Mouse (Mus musculus) 3134 (cell line): ENCODE results near the gene Tmem132a.

Experiments
- DNase-seq: peaks from one replicate; pipeline ENCODE4 v3.0.0-alpha.2; 2011; ENCODE audit warnings: low spot score; ENCODE audit not compliant: insufficient read length; ENCODE audit errors: extremely low read depth

Tmem132a gene

DNA sequence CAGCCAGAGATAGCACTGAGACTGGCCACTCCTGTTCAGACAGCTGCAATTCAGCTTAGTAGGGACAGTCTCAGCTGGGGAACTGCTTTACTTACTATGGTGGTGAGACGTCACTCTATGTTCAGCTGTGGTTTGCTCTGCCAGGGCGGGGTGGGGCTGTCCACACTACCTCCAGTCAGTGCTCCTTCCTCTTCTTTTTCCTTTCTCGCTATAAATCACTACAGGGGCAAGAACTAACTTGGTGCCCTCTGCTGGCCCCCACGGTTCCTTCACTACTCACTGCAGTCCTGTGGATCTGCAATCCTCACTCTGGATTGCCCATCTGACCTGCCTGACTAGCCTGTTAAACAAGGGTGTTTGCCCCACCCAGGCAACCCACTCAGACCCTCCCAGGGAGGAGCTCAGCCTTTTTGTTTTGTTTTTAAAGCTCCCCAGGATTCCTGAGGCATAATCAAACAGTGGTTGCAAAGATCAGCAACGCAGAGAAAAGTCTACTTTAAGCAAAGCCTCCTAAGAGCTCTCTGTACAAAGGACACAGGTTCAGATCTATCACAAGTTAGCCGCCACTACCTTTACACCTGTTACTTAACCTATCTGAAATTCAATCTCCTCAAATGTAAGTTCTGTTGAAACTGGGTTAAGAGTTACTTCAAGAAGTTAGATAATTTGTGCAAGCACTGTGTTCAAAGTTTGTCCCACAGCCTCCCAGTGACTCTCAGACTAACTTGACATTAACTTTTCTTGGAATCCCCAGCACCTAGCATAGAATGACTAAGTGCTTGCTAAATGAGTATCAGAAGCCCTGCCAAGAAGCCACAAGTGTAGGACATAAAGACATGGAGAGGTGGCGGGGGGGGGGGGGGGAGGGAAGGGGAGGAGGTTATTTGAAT lies 10.6 kb upstream of the Tmem132a start:
- DNase-seq: peak; percentile 47

DNA sequence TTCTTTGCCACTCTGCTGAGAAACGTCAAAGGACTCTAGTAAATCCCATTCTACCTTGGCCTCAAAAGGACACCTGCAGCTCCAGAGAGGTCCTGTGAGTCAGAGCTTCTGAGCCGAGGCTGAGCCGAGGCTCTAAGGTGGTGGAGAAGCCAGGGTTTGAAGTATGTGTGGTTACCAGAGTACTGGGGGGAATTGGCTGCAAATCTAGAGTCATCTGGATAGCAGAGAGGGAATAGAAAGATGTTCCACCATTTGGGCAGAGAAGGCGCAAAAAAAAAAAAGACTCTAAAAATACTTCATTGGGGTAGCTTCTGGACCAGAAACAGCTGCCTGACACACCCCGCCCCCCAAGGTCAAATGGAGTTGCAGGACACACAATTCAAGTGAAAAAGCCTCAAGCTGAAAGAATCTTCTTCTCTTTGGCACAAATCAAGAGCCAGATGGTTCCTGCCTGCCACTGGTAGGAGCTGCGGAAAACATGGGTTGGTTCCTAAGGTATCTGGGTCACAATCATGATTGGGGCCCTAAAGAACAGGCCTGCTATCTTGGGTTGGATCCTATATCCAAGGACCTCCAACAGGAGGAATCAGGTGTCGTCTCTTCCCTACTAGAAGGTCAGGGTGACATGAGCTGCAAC lies 8.6 kb upstream of the Tmem132a start:
- DNase-seq: no peak

GRCm38 (mm10) chr19:10871328-10871961 lies 1.7 kb upstream of the Tmem132a start:
- no peak for DNase-seq

GRCm38 (mm10) chr19:10870676-10871075 lies 936 bp upstream of the Tmem132a start:
- DNase-seq: no peak

- DNase-seq: peak; percentile 85
These were observed 377 bp downstream of the Tmem132a start for GRCm38 (mm10) chr19:10869241-10869885.

DNA sequence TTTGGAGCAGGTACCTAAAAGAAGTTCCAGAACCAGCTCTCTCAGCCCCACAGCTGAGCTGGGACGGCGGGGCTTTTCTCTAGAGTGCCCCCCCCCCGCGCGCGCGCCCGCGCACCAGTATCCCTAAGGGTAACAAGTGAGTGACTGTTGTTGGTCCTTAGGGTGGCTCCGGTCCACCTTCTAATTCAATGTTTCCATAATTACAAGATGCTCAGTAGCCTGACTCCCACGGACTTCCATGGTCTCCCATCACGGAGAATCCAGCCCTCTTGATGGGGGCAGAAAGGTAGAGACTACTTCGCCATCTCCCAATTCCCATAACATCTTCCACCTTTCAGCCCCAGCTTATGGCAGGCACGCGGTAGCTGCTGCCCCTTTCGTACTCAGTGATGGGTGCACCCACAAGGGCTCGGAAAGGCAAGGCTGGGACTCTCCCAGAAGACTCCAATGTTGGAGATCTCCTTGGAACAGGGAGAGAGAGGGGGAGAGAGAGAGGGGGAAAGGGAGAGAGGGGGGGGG lies 1.1 kb downstream of the Tmem132a start:
- no peak for DNase-seq

DNA sequence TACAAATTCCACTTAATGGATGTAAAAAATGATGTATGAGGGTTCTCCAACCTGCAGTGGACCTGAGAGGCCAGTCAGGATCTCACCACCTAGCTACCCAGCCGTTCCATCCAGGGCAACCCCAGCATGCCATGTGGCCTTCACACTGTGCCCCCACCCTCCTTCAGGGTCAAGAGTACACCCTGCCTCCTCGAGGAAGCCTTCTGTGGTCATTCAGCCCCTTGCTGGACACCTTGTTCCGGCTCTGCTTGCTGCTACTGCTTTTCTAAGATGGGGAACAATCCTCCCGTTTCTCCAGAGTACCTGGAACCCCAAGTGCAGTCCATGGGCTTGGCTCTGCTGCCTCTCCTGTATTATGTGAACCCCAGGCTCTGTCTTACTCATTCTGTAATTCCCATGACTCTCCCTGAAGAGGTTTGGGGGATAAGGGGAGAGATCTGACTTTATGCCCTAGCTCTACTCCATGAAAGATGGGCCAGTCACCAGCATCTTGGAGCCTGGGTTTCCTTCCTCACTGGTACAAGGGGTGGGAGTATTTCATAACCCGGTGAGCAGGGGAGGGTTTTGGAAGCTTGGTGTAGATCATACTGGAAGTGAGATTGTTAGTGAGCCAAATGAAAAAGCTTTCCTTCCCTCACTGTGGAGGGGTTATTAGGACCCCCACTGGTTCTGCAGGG lies 1.7 kb downstream of the Tmem132a start:
- no peak for DNase-seq

GRCm38 (mm10) chr19:10866351-10866750 lies 3.4 kb downstream of the Tmem132a start:
- DNase-seq: no peak

GRCm38 (mm10) chr19:10860072-10860497 lies 9.7 kb downstream of the Tmem132a start:
- no peak for DNase-seq

GRCm38 (mm10) chr19:10856520-10856919 lies 13.2 kb downstream of the Tmem132a start:
- DNase-seq: no peak

GRCm38 (mm10) chr19:10855422-10855821 lies 14.3 kb downstream of the Tmem132a start:
- no peak for DNase-seq

DNA sequence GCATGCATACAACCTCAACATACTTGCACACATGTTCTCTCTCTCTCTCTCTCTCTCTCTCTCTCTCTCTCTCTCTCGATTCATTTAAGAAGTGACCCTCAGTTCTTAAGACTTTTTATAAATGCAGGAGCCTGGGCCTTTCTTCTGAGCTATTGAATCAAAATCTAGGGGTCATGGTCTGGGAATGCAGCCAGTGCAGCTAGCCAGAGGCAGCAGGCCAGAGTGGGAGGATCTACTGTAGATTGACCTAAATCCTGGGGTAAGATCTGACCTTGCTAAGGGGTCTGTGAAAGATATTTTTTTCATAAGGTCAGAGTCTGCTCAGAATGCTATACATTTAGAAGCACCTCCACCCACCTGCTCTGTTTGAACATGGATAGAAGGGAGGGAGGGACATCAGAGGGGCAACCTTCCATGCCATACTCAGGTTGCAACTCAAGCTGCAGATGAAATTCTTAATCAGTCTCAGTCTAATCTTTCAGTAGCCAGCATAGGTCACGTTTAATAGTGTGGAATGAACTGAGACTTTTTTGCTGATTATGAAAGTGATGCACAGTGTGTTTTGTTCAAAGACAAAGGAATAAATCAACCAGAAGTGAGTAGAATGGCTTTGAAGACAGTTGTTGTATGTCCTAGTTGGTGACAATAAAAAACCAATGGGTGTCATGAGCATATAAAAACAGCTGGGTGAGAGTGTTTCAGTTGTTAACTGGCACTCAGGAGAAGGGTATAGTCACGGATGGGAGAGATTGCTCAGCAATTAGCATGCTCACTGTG lies 22.2 kb downstream of the Tmem132a start:
- no peak for DNase-seq

DNA sequence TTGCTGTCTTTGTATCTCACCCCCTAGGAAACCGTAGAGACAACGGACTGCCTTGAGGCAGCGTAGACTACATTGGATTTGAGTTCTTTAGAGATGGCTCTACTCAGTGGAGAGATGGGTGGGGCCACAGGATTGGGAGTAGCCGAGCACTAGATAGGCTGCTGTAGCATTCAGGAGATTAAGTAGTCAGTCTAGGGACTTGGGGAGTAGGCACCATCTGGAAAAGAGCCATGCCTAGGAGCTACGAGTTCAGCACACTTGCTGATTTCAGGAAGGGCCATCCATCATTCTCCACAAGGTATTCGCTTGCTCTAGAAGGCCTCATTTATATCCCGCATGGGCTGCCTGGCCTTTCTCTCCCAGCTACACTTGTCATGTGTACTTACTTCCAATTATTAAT lies 23.6 kb downstream of the Tmem132a start:
- DNase-seq: no peak

- no peak for DNase-seq
These were observed 24.3 kb downstream of the Tmem132a start for GRCm38 (mm10) chr19:10845454-10845853.

GRCm38 (mm10) chr19:10844206-10844605 lies 25.5 kb downstream of the Tmem132a start:
- DNase-seq: no peak

DNA sequence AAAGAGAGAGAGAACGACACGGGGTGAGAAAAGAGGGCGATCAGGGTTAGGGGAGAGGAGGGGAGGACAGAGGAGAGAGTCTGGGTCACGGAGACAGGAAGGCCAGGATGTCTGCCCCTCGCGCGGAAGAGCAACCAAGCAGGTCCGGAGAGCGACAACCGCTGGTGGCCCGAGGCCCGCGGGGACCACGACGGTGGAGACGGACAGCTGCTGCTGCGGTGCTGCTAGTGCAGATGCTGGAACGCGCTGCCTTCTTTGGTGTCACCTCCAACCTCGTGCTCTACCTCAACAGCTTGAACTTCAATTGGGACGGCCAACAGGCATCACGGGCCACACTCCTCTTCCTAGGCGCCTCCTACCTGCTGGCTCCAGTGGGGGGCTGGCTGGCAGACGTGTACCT lies 26.8 kb downstream of the Tmem132a start:
- DNase-seq: no peak

GRCm38 (mm10) chr19:10841721-10842626 lies 27.8 kb downstream of the Tmem132a start:
- DNase-seq: no peak
